Mouse (Mus musculus) liver, embryonic 15.5 days (tissue): ENCODE results near the gene Wwc2. TPM values are rescaled to one million over a fixed set of nuclear protein-coding genes. Genes with fewer than 3 reads are reported as not detected.

Experiments
- ATAC-seq: fragments of 200-750 bp; cut with Nextera tagmentation; 2 replicates; pipeline ENCODE4 v1.8.0; 2017; ENCODE audit warnings: moderate number of reproducible peaks, mild to moderate bottlenecking, moderate library complexity; ENCODE audit not compliant: insufficient read depth
- H3K27ac ChIP-seq: fragments of 300-500 bp; sonication (generic); replicated peaks from 2 replicates; pipeline ENCODE4 v1.5.1; 2015; ENCODE audit warnings: mild to moderate bottlenecking, inconsistent platforms
- H3K27me3 ChIP-seq: fragments of 300-500 bp; sonication (generic); 2 replicates; pipeline ENCODE4 v1.6.1; 2015; ENCODE audit warnings: mild to moderate bottlenecking, inconsistent platforms
- H3K36me3 ChIP-seq: fragments of 300-500 bp; sonication (generic); replicated peaks from 2 replicates; pipeline ENCODE4 v1.6.1; 2015; ENCODE audit warnings: moderate library complexity, mild to moderate bottlenecking, inconsistent platforms
- H3K4me1 ChIP-seq: fragments of 300-500 bp; sonication (generic); replicated peaks from 2 replicates; pipeline ENCODE4 v1.6.1; 2015; ENCODE audit warnings: inconsistent platforms
- H3K4me2 ChIP-seq: fragments of 300-500 bp; sonication (generic); 2 replicates; pipeline ENCODE4 v1.6.1; 2015; ENCODE audit warnings: moderate library complexity, mild to moderate bottlenecking, inconsistent platforms
- H3K4me3 ChIP-seq: fragments of 300-500 bp; sonication (generic); replicated peaks from 2 replicates; pipeline ENCODE4 v1.5.1; 2015; ENCODE audit warnings: mild to moderate bottlenecking, inconsistent platforms
- H3K9ac ChIP-seq: fragments of 300-500 bp; sonication (generic); 2 replicates; pipeline ENCODE4 v1.6.1; 2015; ENCODE audit warnings: moderate library complexity, mild to moderate bottlenecking, inconsistent platforms
- H3K9me3 ChIP-seq: fragments of 300-500 bp; sonication (generic); replicated peaks from 2 replicates; pipeline ENCODE4 v1.6.1; 2016; ENCODE audit warnings: inconsistent platforms
- WGBS: fragments of 180-500 bp; shearing (Covaris S2); methylation state at CpG from one replicate; pipeline ENCODE4 v1.1.7; 2015; ENCODE audit warnings: mixed read lengths; ENCODE audit not compliant: insufficient replicate concordance; 5-methylcytosine and 5-hydroxymethylcytosine counted together
- polyA plus RNA-seq: library from polyadenylated mRNA; unstranded; fragments of >200 nt; fragmentation: Nextera tagmentation; extraction: Ambion mirVana; gene quantifications from 2 replicates; pipeline ENCODE4 v1.2.1, GENCODE M21; 2015

Wwc2 gene
- polyA plus RNA-seq, 1 experiment from 2014 or later, result 1.4 TPM

- Histone ChIP-seq H3K4me1 (no peaks in the 10 kb centered on the region), H3K27ac (no peak overlapping the region), H3K4me3 (no peak overlapping the region), H3K4me2 (no peak overlapping the region), H3K9ac (no peak overlapping the region), H3K27me3 (no peaks in the 10 kb centered on the region), H3K36me3 (no peaks in the 10 kb centered on the region), H3K9me3 (no peaks in the 10 kb centered on the region)
- ATAC-seq, result no peak
- WGBS, result 67% methylated on average over 7 of the region's 7 CpGs
These were observed 86.7 kb downstream of the Wwc2 start for GRCm38 (mm10) chr8:47904004-47904403.

GRCm38 (mm10) chr8:47902704-47903103 lies 88.0 kb downstream of the Wwc2 start:
- no peak for ATAC-seq
- Histone ChIP-seq H3K9me3 (no peaks in the 10 kb centered on the region), H3K4me2 (no peak overlapping the region), H3K9ac (no peak overlapping the region), H3K27me3 (no peaks in the 10 kb centered on the region), H3K4me1 (no peaks in the 10 kb centered on the region), H3K36me3 (no peaks in the 10 kb centered on the region), H3K4me3 (no peak overlapping the region), H3K27ac (no peak overlapping the region)
- 46% methylated on average over 3 of the region's 3 CpGs for WGBS

- Histone ChIP-seq H3K4me2 (no peak overlapping the region), H3K27me3 (no peaks in the 10 kb centered on the region), H3K4me3 (no peak overlapping the region), H3K36me3 (no peaks in the 10 kb centered on the region), H3K9me3 (no peaks in the 10 kb centered on the region), H3K4me1 (no peaks in the 10 kb centered on the region), H3K27ac (no peak overlapping the region), H3K9ac (no peak overlapping the region)
- 79% methylated on average over 9 of the region's 9 CpGs for WGBS
- ATAC-seq, result no peak
These were observed 90.4 kb downstream of the Wwc2 start for GRCm38 (mm10) chr8:47900361-47900760.

GRCm38 (mm10) chr8:47899891-47900290 lies 90.8 kb downstream of the Wwc2 start:
- Histone ChIP-seq H3K9me3 (no peaks in the 10 kb centered on the region), H3K27me3 (no peaks in the 10 kb centered on the region)
- 71% methylated on average over 3 of the region's 3 CpGs for WGBS

GRCm38 (mm10) chr8:47892419-47892818 lies 98.3 kb downstream of the Wwc2 start:
- WGBS, result 77% methylated on average over 3 of the region's 3 CpGs
- no peaks in the 10 kb centered on the region for H3K9me3 ChIP-seq

More at GRCm38 (mm10) chr8:47899891-47900290, 90.8 kb downstream of the Wwc2 start:
- no peak overlapping the region for H3K4me2 ChIP-seq
- no peaks in the 10 kb centered on the region for H3K4me1 ChIP-seq
- no peaks in the 10 kb centered on the region for H3K36me3 ChIP-seq
- H3K9ac ChIP-seq, result no peak overlapping the region
- no peak for ATAC-seq
- no peak overlapping the region for H3K27ac ChIP-seq
- H3K4me3 ChIP-seq, result no peak overlapping the region

GRCm38 (mm10) chr8:47891641-47892040 lies 99.1 kb downstream of the Wwc2 start:
- Histone ChIP-seq H3K4me3 (no peak overlapping the region), H3K27ac (no peak overlapping the region), H3K9me3 (no peaks in the 10 kb centered on the region), H3K9ac (no peak overlapping the region), H3K27me3 (no peaks in the 10 kb centered on the region), H3K36me3 (no peaks in the 10 kb centered on the region), H3K4me1 (no peaks in the 10 kb centered on the region), H3K4me2 (no peak overlapping the region)
- WGBS, result 75% methylated on average over 13 of the region's 13 CpGs
- ATAC-seq, result no peak

More at GRCm38 (mm10) chr8:47892419-47892818, 98.3 kb downstream of the Wwc2 start:
- no peak for ATAC-seq
- no peak overlapping the region for H3K9ac ChIP-seq
- H3K4me3 ChIP-seq, result no peak overlapping the region
- H3K36me3 ChIP-seq, result no peaks in the 10 kb centered on the region
- H3K27ac ChIP-seq, result no peak overlapping the region
- no peaks in the 10 kb centered on the region for H3K4me1 ChIP-seq
- H3K4me2 ChIP-seq, result no peak overlapping the region
- no peaks in the 10 kb centered on the region for H3K27me3 ChIP-seq

GRCm38 (mm10) chr8:47890814-47891210 lies 99.9 kb downstream of the Wwc2 start:
- H3K4me2 ChIP-seq, result no peak overlapping the region
- H3K27me3 ChIP-seq, result no peaks in the 10 kb centered on the region
- H3K27ac ChIP-seq, result no peak overlapping the region
- H3K36me3 ChIP-seq, result no peaks in the 10 kb centered on the region
- WGBS, result 73% methylated on average over 13 of the region's 13 CpGs
- ATAC-seq, result no peak
- H3K9ac ChIP-seq, result no peak overlapping the region
- no peak overlapping the region for H3K4me3 ChIP-seq
- no peaks in the 10 kb centered on the region for H3K4me1 ChIP-seq
- H3K9me3 ChIP-seq, result no peaks in the 10 kb centered on the region

- Histone ChIP-seq H3K9me3 (no peaks in the 10 kb centered on the region), H3K27ac (no peak overlapping the region), H3K4me3 (no peak overlapping the region), H3K4me2 (no peak overlapping the region), H3K4me1 (no peaks in the 10 kb centered on the region), H3K36me3 (no peaks in the 10 kb centered on the region), H3K9ac (no peak overlapping the region), H3K27me3 (no peaks in the 10 kb centered on the region)
- no peak for ATAC-seq
- 77% methylated on average over 23 of the region's 23 CpGs for WGBS
These were observed 100.5 kb downstream of the Wwc2 start for GRCm38 (mm10) chr8:47889936-47890813.

GRCm38 (mm10) chr8:47888841-47889570 lies 101.7 kb downstream of the Wwc2 start:
- Histone ChIP-seq H3K4me3 (no peak overlapping the region), H3K27ac (no peak overlapping the region), H3K27me3 (no peaks in the 10 kb centered on the region), H3K9me3 (no peaks in the 10 kb centered on the region), H3K4me2 (no peak overlapping the region), H3K36me3 (no peaks in the 10 kb centered on the region), H3K4me1 (no peaks in the 10 kb centered on the region), H3K9ac (no peak overlapping the region)
- ATAC-seq, result no peak
- WGBS, result 42% methylated on average over 11 of the region's 11 CpGs

GRCm38 (mm10) chr8:47884306-47884705 lies 106.4 kb downstream of the Wwc2 start:
- H3K36me3 ChIP-seq, result 0 out of 2 replicates have a peak, but pooled peaks cover 3% of the 10 kb centered on the region
- H3K4me1 ChIP-seq, result no peaks in the 10 kb centered on the region
- 67% methylated on average over 5 of the region's 5 CpGs for WGBS
- no peak overlapping the region for H3K9ac ChIP-seq
- no peak overlapping the region for H3K4me2 ChIP-seq
- H3K9me3 ChIP-seq, result no peaks in the 10 kb centered on the region
- no peak for ATAC-seq
- H3K27me3 ChIP-seq, result no peaks in the 10 kb centered on the region
- no peak overlapping the region for H3K4me3 ChIP-seq
- H3K27ac ChIP-seq, result no peak overlapping the region

- no peak for ATAC-seq
- no peak overlapping the region for H3K9ac ChIP-seq
- no peak overlapping the region for H3K27ac ChIP-seq
- H3K4me2 ChIP-seq, result no peak overlapping the region
- no peaks in the 10 kb centered on the region for H3K9me3 ChIP-seq
- H3K36me3 ChIP-seq, result 0 out of 2 replicates have a peak, but pooled peaks cover 3% of the 10 kb centered on the region
- WGBS, result 69% methylated on average over 8 of the region's 8 CpGs
- H3K4me3 ChIP-seq, result no peak overlapping the region
- H3K4me1 ChIP-seq, result no peaks in the 10 kb centered on the region
- no peaks in the 10 kb centered on the region for H3K27me3 ChIP-seq
These were observed 107.0 kb downstream of the Wwc2 start for GRCm38 (mm10) chr8:47883739-47884138.
